Mouse (Mus musculus) forebrain, postnatal 0 days (tissue): ENCODE measurements around the gene Inpp5b. TPM values are rescaled to one million over a fixed set of nuclear protein-coding genes. Genes with fewer than 3 reads are reported as not detected.
A peak's percentile ranks its signal among the peaks of the same experiment; 100 is the strongest.

Experiments
- ATAC-seq: fragments of 200-750 bp; cut with Nextera tagmentation; 2 replicates; pipeline ENCODE4 v1.8.0; 2017; ENCODE audit warnings: mild to moderate bottlenecking, moderate library complexity
- DNase-seq: peaks from one replicate; pipeline ENCODE4 v3.0.0-alpha.2; 2015
- H3K27ac ChIP-seq: fragments of 300-500 bp; sonication (generic); 2 replicates; pipeline ENCODE4 v1.5.1; 2014; ENCODE audit warnings: low read depth, mild to moderate bottlenecking, antibody characterized with exemption, low read length, moderate library complexity, mixed read lengths
- H3K27me3 ChIP-seq: fragments of 300-500 bp; sonication (generic); 2 replicates; pipeline ENCODE4 v1.6.1; 2014; ENCODE audit warnings: mild to moderate bottlenecking, low read length, mixed read lengths; ENCODE audit not compliant: insufficient read depth
- H3K36me3 ChIP-seq: fragments of 300-500 bp; sonication (generic); 2 replicates; pipeline ENCODE4 v1.6.1; 2014; ENCODE audit warnings: mild to moderate bottlenecking, moderate library complexity; ENCODE audit not compliant: insufficient read depth
- H3K4me1 ChIP-seq: fragments of 300-500 bp; sonication (generic); 2 replicates; pipeline ENCODE4 v1.6.1; 2014; ENCODE audit warnings: antibody characterized with exemption; ENCODE audit not compliant: insufficient read depth
- H3K4me2 ChIP-seq: fragments of 300-500 bp; sonication (generic); 2 replicates; pipeline ENCODE4 v1.6.1; 2014; ENCODE audit warnings: low read depth, mild to moderate bottlenecking, moderate library complexity
- H3K4me3 ChIP-seq: fragments of 300-500 bp; sonication (generic); 2 replicates; pipeline ENCODE4 v1.5.1; 2014; ENCODE audit warnings: low read depth, low read length, mixed read lengths
- H3K9ac ChIP-seq: fragments of 300-500 bp; sonication (generic); 2 replicates; pipeline ENCODE4 v1.6.1; 2014; ENCODE audit warnings: mild to moderate bottlenecking
- H3K9me3 ChIP-seq: fragments of 300-500 bp; sonication (generic); 2 replicates; pipeline ENCODE4 v1.6.1; 2016; ENCODE audit warnings: low read length
- CTCF ChIP-seq: sonication (generic); IDR thresholded peaks from 2 replicates; pipeline ENCODE4 v1.5.1; 2016; ENCODE audit warnings: antibody characterized with exemption, control low read depth, low read depth
- whole genome bisulfite sequencing: fragments of 180-500 bp; shearing (Covaris S2); extraction: QIAGEN DNeasy Blood & Tissue Kit; methylation state at CpG from one replicate; pipeline ENCODE4 v1.1.7; 2014; 5-methylcytosine and 5-hydroxymethylcytosine counted together
- polyA plus RNA-seq: library from polyadenylated mRNA; unstranded; fragments of >200 nt; fragmentation: Nextera tagmentation; extraction: Ambion mirVana; gene quantifications from 2 replicates; pipeline ENCODE4 v1.2.1, GENCODE M21; 2015
- total RNA-seq: library from RNA; depleted of rRNA; stranded (reverse); fragments of >200 nt; gene quantifications from 2 replicates; pipeline ENCODE4 v1.2.3, GENCODE M21; 2014

Inpp5b gene
- total and polyA plus RNA-seq, 2 experiments from 2014 or later, result 11.2 to 21.7 TPM

DNA sequence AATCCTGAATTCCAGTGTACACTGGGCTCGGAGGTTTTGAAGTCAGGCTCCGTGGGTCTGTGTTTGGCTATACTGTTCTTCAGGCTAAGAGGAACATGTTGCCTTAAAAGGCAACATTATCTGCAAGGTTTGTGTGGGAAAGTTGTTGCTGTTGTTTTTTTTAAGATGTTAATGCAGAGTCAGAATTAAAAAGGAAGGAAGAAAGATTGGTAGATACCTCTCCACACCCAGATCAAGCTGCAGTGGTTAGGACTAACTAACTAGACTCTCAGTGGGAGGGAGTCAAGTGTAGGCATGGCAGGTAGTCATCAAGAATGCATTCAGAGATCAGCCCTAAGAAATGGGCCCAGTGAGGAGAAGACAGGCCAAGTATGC is 24.9 kb downstream of the Inpp5b start:
- Histone ChIP-seq H3K4me2 (no peak overlapping the region), H3K36me3 (no peaks in the 10 kb centered on the region), H3K27ac (no peak overlapping the region), H3K9ac (no peak overlapping the region), H3K9me3 (no peaks in the 10 kb centered on the region), H3K27me3 (no peaks in the 10 kb centered on the region), H3K4me1 (no peaks in the 10 kb centered on the region), H3K4me3 (no peak overlapping the region)
- WGBS, result 83% methylated on average over 2 of the region's 2 CpGs
- ATAC-seq (no peak), DNase-seq (no peak)
- no peak for TF ChIP-seq CTCF

DNA sequence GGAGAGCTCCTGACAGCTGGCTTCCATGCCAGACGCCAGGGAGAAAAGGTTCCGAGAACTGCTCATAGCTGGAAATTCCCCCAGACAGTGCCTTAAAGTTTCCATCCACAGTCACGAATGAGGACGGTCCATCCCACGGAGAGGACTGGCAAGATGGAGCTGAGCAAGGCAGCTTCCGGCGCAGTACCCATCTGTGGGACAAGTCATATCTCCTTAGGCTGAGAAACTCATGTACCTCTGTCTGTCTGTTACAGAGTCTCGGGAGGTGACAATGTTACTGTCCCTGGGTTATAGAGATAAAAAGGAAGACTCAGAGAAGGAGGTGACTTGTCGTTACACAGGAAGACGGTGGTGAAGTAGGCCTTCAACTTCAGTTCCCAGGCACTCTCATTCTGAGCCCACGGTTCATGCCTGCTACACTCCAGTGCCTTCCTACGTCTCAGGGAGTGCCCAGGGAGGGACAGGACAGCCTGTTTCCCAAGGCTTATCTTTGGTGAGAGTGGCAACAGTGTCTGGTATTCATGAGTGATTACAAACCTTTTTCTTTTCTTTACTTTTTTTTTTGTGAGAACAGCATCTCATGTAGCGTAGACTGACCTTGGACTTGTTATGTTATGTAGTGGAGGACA is 27.4 kb downstream of the Inpp5b start:
- no peak overlapping the region for H3K27ac ChIP-seq
- H3K27me3 ChIP-seq, result no peaks in the 10 kb centered on the region
- no peak overlapping the region for H3K4me3 ChIP-seq
- H3K36me3 ChIP-seq, result no peaks in the 10 kb centered on the region
- DNase-seq (no peak), ATAC-seq (no peak)
- no peaks in the 10 kb centered on the region for H3K4me1 ChIP-seq
- no peak overlapping the region for H3K4me2 ChIP-seq
- no peak for TF ChIP-seq CTCF
- H3K9me3 ChIP-seq, result no peaks in the 10 kb centered on the region
- 90% methylated on average over 13 of the region's 13 CpGs for WGBS
- H3K9ac ChIP-seq, result no peak overlapping the region

DNA sequence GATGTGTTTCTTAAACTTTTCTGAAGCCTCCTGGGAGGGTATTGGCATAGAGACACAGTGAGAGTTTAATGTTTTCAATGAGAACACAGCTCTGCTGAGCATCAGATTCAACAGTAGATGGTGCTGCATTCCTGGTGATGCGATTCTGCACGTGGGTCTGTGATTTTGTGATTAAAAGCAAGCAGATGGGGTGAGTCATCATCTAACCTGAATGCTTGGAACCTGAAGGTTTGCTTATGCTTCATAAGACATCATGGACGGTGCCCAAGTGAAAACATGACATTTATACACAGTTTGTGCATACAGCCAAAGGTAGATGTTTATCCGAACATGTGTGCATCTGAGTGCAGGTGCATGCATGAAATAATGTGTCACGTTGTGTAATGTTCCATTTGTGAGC is 29.0 kb downstream of the Inpp5b start:
- WGBS, result 71% methylated on average over 5 of the region's 5 CpGs
- peak; percentile 30 for DNase-seq
- no peak overlapping the region for H3K4me2 ChIP-seq
- no peak overlapping the region for H3K9ac ChIP-seq
- no peak; the same call in 1 of the 2 replicates for ATAC-seq
- no peaks in the 10 kb centered on the region for H3K4me1 ChIP-seq
- peak; percentile 43 for TF ChIP-seq CTCF
- H3K27me3 ChIP-seq, result no peaks in the 10 kb centered on the region
- no peaks in the 10 kb centered on the region for H3K36me3 ChIP-seq
- no peaks in the 10 kb centered on the region for H3K9me3 ChIP-seq
- H3K4me3 ChIP-seq, result no peak overlapping the region
- H3K27ac ChIP-seq, result no peak overlapping the region

DNA sequence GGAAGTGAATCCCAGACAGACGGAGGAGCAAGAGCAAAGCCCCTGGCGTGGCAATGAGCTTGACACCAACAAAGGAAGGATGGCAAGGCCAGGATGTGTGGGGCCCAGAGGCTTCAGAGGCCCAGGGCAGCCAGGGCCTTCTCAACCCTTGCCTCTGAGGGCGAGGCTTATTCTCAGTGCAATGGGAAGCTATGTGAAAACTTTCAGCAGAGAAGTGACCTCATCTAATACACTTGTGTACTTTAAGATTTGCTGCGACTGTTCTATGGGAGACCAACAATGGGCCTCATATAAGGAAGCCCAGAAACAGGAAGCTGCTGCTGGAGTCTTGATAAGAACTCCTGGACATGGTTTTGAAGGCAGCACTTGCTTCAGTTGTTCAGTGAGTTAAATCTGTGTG is 30.5 kb downstream of the Inpp5b start:
- no peak overlapping the region for H3K4me3 ChIP-seq
- H3K9ac ChIP-seq, result no peak overlapping the region
- no peaks in the 10 kb centered on the region for H3K9me3 ChIP-seq
- H3K27ac ChIP-seq, result no peak overlapping the region
- TF ChIP-seq CTCF, result no peak
- WGBS, result 76% methylated on average over 4 of the region's 4 CpGs
- H3K36me3 ChIP-seq, result 0 out of 2 replicates have a peak, but pooled peaks cover under 1% of the 10 kb centered on the region
- DNase-seq, result no peak
- H3K4me2 ChIP-seq, result no peak overlapping the region
- H3K27me3 ChIP-seq, result no peaks in the 10 kb centered on the region
- no peak for ATAC-seq
- H3K4me1 ChIP-seq, result no peaks in the 10 kb centered on the region

DNA sequence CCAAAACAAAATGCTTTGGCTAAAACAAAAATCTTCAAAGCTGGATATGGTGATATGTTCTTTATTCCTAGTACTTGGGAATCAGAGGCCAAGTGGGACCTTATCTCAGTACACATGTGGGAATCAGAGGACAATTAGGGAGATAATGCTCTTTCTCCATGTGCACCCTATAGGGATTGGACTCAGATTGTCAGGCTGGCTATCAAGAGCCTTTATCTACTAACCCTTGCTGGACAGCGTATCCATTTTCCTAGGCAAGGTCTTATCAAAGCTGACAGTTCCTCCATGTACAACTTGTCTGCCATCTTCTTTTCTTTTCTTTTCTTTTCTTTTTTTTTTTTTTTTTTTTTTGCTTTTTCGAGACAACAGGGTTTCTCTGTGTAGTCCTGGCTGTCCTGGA is 31.8 kb downstream of the Inpp5b start:
- no peak for TF ChIP-seq CTCF
- Histone ChIP-seq H3K4me1 (no peaks in the 10 kb centered on the region), H3K9ac (no peak overlapping the region), H3K4me3 (no peak overlapping the region), H3K27me3 (no peaks in the 10 kb centered on the region), H3K4me2 (no peak overlapping the region), H3K9me3 (no peaks in the 10 kb centered on the region), H3K27ac (no peak overlapping the region), H3K36me3 (0 out of 2 replicates have a peak, but pooled peaks cover 3% of the 10 kb centered on the region)
- DNase-seq, result no peak
- WGBS, result 83% methylated on average over 2 of the region's 2 CpGs
- ATAC-seq, result no peak

DNA sequence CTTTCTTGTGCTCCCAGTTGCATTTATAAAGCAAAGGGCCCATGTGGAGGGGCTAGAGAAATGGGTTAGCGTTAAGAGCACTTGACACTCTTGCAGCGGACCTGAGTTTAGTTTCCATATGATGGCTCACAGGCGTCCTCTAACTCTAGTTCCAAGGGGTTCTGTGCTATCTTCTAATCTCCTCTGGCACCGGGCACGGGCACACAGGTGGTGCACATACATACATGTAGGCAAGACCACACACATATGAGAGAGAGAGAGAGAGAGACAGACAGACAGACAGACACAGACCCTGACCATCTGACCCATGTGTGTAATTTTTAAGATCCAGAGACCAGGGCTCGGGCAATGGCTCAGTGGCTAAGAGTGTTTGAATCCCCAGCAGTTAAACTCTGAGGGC is 32.3 kb downstream of the Inpp5b start:
- Histone ChIP-seq H3K4me3 (no peak overlapping the region), H3K4me1 (no peaks in the 10 kb centered on the region), H3K27me3 (no peaks in the 10 kb centered on the region), H3K27ac (no peak overlapping the region), H3K36me3 (peaks cover 7% of the 10 kb centered on the region), H3K4me2 (no peak overlapping the region), H3K9ac (no peak overlapping the region), H3K9me3 (no peaks in the 10 kb centered on the region)
- TF ChIP-seq CTCF, result no peak
- 94% methylated on average over 6 of the region's 6 CpGs for WGBS
- no peak for ATAC-seq
- DNase-seq, result no peak

DNA sequence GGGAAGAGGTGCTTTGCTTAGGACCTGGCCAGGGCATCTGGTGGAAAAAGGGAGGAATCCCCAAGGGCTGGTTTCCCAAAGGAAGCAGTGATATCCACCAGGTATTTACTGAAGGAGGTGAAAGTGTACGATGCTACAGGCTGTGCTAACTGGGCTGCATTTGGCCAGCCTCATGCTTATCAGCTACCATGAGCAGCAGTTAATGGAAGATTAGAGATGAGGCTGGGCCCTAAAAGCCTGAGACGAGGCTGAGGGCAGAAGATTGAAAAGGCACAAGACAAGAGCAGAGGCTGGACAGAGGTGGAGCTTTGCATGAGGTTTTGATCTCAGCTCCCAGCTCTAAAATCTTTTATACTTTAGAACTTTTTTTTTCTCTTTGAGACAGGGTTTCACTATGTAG is 32.8 kb downstream of the Inpp5b start:
- no peaks in the 10 kb centered on the region for H3K4me1 ChIP-seq
- no peaks in the 10 kb centered on the region for H3K9me3 ChIP-seq
- H3K27ac ChIP-seq, result no peak overlapping the region
- peaks cover 12% of the 10 kb centered on the region for H3K36me3 ChIP-seq
- WGBS, result 76% methylated on average over 2 of the region's 2 CpGs
- no peaks in the 10 kb centered on the region for H3K27me3 ChIP-seq
- TF ChIP-seq CTCF, result no peak
- no peak overlapping the region for H3K4me2 ChIP-seq
- H3K4me3 ChIP-seq, result no peak overlapping the region
- ATAC-seq, result no peak
- no peak for DNase-seq
- no peak overlapping the region for H3K9ac ChIP-seq

DNA sequence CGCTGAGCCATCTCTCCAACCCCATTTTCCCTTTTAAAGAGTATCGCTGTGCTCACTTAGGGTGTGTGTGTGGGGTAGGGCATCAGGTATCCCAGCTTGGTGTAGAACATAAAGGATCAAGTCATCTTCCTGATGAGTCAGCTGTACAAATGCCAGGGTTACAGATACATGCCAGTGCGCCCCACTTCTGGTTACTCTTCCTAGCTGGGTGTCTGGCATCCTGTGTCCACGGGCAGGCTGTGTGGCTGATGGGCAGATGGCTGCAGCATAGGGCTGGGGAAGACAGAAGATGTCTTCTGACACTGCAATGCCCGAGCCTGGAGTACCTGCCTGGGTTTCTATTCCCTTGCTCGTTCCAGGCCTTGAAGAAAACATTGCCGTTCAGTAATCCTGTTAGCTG is 39.7 kb downstream of the Inpp5b start:
- DNase-seq, result no peak
- H3K4me3 ChIP-seq, result no peak overlapping the region
- H3K27ac ChIP-seq, result no peak overlapping the region
- peaks cover 60% of the 10 kb centered on the region for H3K36me3 ChIP-seq
- TF ChIP-seq CTCF, result no peak
- ATAC-seq, result no peak
- no peak overlapping the region for H3K9ac ChIP-seq
- no peaks in the 10 kb centered on the region for H3K4me1 ChIP-seq
- H3K4me2 ChIP-seq, result no peak overlapping the region
- no peaks in the 10 kb centered on the region for H3K27me3 ChIP-seq
- no peaks in the 10 kb centered on the region for H3K9me3 ChIP-seq
- 69% methylated on average over 7 of the region's 7 CpGs for WGBS
